Mouse (Mus musculus): ENCODE measurements around the gene Sec31a.
A peak's percentile ranks its signal among the peaks of the same experiment; 100 is the strongest.
"Not testable (repeated sequence)": the region's sequence is repeated elsewhere in the genome, so short reads cannot be mapped to it uniquely, and the experiment has no call there.

Gene Sec31a

DNA sequence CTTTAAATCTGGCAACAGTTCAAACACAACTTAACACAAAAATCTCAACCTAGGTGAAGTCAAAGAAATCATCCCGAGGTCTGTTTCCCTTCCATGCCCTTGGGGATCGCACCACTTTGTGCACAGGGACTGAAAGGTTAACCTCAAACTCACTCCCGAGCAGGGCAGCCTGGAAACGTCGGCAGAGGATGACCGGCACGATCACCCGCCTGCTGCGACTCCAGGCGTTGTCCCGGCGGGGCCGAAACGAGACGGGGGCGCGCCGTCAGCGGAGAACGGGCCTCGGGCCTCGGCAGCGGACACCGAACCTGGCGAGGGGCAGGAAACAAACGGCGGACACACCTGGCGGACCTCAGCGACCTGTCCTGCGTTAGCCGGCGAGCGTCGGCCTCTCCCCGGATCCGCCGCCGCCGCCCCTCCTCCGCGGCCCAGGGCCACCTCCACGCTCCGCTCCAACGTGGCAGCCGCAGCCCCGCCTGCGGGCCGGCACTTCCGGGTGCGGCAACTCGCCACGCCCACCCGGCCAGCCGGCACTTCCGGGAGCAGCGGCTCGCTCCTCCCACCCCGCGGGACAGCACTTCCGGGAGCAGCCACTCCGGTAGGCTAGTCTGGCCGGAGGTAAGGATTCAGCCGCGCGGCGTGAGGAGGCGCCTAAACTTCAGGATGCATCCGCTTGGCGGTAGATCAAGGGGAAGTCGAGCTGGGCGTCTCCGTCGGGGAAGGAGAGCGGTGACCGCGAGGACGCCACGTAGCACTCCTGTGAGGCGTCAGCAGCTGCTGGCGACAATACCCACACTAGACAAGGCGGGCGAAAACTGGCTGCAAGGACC lies at the start of gene Sec31a:
Gene Sec31a (minus strand): TSS at position 474 of the 830 bp plus-strand sequence.
- DNase-seq (ENCODE audit: low spot score in 2 of 2): peak; percentile 98

DNA sequence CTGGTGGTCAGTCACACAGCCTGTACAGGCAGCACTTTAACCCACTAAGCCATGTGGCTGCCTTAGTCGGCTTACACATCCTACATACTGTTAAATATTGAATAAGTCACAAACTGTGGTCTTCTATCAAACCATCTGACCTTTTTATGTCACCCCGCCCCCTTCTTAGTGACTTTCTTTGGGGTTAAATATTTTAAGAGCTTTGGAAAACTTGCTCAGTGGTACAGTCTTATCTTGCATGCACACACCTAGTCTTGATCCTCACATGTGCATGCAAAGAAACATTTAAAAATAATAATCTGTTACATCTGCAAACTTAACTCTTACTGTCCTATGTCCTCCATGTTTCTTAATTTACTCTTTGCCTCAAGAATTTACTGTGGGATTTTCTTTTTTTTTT lies 46.3 kb upstream of the Sec31a start:
- no peak for DNase-seq (ENCODE audit: low spot score in 2 of 2)

DNA sequence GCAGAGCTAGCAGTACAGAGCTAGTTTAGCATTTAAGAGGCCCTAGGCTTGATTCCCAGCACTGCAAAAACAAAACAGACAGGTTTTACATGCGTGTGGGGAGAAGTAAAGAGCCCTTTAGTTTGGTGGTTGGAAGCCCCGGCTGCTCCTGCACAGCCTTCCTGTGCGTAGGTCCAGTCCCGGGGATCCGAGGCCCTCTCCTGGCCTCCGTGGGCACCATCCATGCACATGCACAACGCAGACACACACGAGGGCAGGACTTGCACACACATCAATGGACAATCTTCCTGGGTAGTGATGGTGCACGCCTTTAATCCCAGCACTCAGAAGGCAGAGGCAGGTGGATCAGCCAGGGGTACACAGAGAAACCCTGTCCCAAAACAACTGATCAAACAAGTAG lies 45.5 kb upstream of the Sec31a start:
- DNase-seq (ENCODE audit: low spot score in 2 of 2): no peak

DNA sequence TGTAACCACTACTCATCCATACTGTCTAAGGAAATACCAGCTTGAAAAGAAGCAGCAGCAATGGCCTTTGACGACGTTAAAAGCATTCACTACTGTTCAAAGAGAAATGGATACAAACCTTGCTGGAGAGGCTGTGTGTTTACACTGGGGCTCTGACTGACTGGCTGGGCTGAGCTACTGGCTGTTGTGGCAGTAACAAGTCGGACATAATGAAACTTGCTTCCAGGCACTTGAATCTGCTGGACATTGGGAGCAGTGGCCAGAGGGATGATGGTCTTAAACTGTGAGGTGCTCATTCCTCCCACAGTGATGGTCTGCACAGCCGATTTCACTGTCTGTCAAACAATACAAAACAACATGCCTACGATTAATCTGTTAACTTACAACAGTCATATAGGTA lies 43.4 kb upstream of the Sec31a start:
- DNase-seq (ENCODE audit: low spot score in 2 of 2): no peak

DNA sequence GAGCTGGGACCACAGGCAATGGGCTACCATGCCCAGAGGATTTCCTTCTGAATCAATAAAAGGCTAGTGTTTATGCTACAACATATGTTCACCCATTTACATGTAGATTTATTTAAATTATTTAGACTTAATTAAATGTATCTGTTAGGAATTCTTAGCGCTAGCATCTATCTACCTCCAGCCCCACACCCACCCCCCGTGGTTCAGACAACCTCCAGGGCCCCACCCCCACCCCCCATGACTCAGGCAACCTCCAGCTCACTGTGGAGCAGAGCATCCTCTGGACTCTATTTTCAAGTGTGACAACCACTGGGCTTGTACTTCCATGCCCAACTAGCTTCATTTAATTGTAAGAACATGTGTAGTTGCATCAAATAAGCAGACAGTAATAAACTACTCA lies 35.8 kb upstream of the Sec31a start:
- no peak for DNase-seq (ENCODE audit: low spot score in 2 of 2)

DNA sequence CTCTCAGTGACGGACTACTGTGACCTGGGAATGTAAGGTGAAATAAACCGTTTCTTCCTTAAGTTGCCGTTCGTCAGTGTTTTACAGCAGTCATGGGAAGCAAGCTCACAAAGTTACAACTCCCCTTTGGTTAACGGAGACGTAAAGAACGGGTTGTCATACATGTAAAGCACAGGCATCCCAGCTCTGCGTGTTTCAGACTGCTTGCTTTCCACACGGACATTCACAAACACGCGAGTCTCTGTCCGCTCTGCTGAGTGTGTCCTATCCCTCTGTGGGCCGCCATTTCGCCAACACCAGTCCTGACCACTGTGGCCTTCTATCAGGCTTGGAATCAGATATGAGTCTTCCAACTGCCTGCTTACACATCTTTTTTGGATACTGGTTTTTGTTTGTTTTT lies 22.8 kb upstream of the Sec31a start:
- DNase-seq (ENCODE audit: low spot score in 2 of 2): no peak

DNA sequence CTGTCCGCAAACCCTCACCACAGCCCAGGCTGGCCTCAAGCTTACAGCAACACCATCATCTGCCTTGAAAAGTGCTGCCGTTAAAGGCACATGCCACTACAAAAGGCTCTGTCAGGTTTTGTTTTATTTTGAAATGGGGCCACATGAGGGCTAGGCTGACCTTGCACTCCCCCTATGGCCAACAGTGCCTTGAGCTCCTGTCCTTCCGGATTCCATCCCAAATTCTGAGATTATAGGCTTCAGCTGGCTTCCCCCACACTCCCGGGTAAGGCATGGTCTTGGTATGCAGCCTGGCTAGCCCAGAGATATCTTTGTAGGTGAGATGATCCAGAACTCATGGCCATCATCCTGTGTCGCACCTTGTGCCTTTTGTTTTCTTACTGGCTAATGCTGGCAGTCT lies 21.9 kb upstream of the Sec31a start:
- DNase-seq (ENCODE audit: low spot score in 2 of 2): no peak

DNA sequence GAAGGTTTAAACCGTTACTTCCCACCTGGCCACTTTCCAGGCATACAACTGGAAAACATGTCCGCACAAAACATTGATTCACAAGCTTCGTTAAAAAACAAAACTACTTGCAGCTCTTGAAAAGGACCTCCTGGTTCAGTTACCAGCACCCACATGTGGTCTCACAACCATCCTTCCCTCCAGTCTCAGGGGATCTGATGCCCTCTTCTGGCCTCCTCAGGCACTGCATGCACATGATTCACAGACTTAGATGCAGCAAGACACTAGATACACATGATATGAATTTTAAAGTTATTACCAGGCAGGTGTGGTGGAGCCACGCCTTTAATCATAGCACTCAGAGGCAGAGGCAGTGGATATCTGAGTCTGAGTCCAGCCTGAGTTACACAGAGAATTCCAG lies 21.1 kb upstream of the Sec31a start:
- DNase-seq (ENCODE audit: low spot score in 2 of 2): no peak

DNA sequence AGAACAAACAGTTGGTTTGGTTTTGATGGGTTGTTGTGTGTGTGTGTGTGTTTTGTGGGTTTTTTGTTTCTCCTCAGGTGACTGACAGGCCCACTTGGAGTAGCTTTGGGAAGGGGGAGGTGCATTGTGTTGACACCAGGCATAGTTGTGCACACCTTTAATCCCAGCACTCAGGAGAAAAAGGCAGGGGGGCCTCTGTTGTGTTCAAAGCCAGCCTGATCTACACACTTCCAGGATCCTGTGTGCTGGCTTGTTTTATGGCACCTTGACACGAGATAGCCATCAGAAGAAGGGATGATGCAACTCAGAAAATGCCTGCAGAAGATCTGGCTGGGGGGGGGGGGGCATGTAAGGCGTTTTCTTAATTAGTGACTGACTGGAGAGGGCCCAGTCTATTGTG lies 14.9 kb upstream of the Sec31a start:
- no peak for DNase-seq (ENCODE audit: low spot score in 2 of 2)

DNA sequence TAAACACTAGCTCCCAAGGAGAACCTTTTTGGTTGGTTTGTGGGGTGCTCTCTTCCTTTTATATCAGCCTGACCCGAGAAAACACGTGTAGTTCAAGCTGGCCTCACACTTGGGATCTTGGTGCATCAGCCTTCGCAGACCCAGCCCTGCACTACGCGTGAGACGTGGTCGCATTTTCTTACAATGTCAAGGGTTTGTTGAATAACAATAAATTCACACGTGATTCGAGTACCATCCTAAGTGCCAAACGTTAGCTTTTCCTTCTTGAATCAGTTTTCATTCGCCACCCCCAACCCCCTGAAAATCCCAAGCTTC lies 14.0 kb upstream of the Sec31a start:
- DNase-seq (ENCODE audit: low spot score in 2 of 2): no peak

DNA sequence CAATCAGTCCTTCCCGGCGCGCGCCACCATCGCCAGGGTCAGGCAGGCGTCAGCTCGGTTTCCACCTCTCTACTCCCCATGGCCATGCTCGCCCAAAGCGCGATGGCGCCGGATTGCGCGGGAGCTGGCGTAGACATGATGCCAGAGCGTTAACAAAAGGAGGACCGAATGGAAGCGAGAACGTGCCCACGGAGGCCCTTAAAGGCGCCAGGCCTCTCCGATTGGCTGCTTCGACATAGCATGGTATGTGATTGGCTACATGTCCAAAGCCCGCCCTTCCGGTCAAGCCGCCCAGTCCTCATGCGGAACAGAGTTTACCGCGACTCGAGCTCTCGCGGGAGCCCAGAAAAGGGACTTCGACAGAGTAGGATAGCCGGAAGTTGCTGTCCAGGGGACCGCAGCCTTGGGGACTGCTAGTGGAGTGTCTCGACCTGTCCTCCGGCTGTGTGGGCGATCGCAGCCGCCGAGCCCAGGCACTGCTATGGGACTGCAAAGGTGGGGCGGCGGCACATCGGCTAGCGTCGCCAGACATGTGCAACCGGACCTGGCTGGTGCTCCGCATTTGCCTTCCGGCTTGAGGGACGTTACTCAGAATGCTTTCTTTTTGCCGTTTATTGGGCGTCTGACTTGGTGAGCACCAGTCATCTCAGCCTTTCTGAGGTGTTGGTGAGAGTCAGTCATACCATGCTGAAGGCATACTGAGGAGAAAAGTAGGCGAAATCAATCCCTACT lies 13.5 kb upstream of the Sec31a start:
- peak; percentile 87 to 93 for DNase-seq (ENCODE audit: low spot score in 2 of 2)

DNA sequence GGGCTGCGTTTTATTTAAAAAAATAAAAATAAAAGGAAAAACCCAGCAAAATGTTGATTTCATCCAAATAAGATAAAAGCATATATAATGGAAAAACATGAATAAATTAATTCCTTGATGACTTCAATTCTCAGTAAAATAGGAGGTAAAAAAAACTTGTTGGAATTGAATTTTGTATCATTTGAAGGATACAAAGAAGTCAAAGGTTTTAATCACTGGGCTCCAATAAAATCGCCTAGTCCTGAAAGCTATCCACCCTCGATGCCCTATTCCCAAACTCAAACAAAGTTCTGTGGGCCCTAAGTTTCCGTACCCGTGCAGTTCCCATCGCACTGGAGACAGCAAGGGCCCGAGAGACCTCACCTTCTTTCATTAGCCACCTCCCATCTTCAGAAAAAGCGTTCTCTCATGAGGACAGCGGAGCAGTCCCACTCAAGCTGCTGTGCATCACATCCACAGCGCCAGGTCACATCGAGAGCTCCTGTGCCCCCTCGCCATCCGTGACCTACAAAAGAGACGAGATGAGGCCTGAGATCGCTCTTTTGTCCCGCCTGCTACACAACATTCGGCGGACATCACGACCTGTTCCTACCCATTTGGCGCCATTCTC lies 12.8 kb upstream of the Sec31a start:
- no peak for DNase-seq (ENCODE audit: low spot score in 2 of 2)

DNA sequence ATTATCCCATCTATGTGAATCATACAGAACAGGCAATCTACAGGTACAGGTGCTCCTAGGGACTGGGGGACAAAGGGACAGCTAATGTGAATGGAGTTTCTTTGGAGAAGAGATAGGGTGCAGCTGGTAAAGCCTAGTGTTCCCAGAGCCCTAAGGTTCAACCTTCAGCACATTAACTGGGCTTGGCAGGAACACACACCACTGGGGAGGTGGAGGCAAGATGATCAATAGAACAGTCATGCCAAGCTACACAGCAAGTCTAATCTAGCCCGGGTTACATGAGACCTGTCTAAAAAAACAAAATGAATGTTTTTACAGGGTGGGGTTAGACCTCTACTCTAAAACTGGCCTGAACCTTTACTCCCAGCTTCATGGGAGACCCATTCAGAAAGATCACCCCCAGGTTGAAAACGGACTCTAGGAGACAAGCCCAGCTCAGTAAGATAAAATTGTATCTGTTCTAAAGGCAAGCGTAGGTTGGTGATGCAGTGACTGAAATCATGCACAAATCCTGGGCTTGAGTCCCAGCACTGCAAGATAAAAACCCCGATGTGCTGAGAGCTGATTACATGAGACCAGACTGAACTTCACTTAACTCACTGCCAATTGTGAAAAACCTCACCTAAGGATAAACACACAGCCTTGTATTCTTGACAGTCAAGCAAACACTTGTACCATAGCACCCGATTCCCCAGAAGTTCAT lies 12.1 kb upstream of the Sec31a start:
- DNase-seq (ENCODE audit: low spot score in 2 of 2): no peak

DNA sequence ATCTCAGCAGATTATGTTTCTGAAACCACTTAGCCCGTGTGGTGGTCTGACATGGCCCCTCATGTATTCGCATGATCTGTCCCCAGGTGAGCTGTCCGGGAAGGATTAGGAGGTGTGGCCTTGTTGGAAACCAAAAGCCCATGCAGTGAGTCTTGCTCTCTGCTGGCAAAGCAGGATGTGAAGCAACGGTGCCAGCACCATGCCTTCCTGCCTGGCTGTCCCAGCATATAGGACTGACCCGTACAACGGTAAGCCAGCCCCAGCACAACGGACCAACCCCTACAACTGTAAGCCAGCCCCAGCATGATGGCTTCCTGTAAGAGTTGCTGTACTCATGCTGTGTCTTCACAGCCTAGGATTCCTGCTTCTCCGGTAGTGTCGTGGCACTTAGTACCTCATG lies 11.2 kb upstream of the Sec31a start:
- no peak for DNase-seq (ENCODE audit: low spot score in 2 of 2)

DNA sequence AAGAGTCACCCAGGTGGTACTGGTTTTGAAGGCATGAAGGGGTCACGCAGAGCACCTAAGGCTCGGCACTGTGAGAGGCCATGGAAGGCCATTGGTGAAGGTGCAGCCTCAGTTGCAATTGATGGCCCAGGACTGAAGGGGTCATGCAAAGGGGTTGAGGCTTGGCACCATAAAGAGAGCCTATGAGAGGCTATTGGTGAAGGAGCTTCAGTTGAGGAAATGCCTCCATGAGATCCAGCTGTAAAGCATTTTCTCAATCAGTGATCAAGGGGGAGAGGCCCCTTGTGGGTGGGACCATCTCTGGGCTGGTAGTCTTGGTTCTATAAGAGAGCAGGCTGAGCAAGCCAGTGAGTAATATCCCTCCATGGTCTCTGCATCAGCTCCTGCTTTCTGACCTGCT lies 9.8 kb upstream of the Sec31a start:
- not testable (repeated sequence) for DNase-seq (ENCODE audit: low spot score in 2 of 2)

DNA sequence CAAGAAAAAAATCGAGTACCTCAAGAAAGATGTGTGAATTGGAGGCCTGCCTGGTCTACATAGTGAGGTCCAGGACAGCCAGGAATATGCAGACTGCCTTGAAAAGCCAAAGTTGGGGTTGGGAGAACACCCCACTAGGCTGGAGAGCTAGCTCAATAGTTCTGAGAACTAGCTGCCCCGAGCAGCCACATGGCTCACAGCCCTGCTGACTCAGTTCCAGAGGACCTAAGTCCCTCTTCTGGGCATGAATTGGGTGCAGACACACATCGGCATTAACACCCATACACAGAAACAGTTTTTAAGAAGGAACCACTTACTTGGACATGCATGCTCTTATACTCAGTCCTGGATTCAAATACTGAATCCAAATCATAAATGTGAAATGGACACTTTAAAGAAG lies 8.2 kb upstream of the Sec31a start:
- DNase-seq (ENCODE audit: low spot score in 2 of 2): no peak

DNA sequence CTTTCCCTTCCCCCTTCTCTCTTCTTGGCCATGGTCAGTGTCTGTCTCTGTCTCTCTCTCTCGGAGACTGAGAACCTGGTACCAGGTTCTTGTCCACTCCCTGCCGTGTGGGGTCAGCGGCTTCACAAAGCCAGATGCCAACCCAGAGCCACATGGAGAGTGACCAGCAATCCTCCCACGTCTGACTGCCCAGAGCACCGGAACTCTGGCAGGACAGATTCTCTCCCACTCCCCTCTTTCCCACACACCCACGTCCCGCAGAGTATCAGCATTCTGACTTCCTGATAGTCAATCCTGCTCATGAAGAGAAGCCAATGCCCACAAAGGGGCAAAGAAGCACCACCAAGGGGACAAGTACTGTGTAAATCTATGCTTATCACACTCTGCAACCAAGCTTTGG lies 7.6 kb upstream of the Sec31a start:
- no peak for DNase-seq (ENCODE audit: low spot score in 2 of 2)

DNA sequence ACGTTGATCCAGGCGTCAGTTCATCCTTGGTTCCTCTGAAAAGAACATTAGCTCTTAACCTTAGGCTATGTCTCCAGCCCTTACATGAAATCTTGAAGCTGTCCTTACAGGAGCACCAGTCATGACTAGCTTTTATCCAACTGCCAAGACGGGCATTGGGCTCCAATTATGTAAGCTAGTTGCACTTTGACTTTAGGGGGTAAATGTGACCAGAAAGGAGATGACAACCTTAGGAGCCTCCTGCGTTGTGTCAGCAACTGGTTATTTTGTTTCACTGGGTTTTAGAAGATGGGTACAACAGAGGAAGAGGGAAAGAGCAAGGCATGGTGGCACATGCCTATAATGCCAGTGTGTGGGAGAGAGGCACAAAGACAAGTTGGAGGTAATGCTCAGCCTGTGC lies 2.8 kb upstream of the Sec31a start:
- DNase-seq (ENCODE audit: low spot score in 2 of 2): no peak

DNA sequence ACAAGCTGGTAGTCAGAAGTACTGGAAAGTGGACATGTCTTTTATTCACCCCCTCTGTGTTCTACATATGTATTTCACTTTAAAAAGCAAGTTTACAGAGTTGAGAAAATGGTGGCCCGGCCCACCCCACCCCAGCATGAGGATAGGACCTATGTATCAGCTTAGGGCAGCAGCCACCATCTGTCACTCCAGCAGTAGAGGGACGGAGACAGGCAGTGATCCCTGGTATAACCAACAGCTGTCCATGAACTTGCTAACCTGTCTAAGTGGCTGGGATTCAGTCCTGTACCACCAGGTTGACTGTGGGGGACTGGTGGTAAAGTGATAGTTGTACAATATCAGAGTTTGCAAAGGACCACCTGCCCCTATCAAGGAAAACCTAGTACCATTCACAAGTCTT lies 2.0 kb upstream of the Sec31a start:
- DNase-seq (ENCODE audit: low spot score in 2 of 2): no peak

DNA sequence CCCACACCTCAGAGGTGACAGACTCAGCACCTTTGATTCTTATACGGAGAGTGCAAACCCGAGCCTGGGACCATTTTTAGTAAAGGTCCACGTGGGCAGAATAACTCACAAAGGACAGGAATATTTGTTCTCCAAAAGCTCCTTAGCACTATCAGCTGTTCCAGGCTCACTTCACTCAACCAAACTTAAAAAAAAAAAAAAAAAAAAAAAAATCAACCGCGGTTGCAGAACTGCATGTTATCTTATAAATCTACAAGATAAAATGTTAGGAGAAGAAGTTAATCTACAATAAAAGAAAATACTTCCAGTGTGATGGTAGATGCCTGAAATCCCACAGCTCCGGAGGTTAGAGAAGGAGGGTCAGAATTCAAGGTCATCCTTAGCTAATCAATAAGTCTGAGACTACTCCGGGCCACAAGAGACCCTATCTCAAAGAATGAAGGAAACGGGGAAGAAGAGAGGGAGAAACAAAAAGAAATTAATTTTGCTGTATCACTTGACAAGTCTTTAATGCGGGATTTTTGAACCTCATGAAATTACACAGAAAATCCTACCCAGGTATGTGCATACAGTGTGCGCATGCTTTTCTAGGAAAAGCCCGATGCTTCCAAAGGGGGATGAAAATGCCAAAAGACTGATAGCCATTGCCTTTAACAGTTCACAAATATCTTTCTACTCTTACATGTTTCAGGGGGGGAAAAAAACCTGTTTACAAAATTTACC lies 1.4 kb downstream of the Sec31a start:
- no peak for DNase-seq (ENCODE audit: low spot score in 2 of 2)

DNA sequence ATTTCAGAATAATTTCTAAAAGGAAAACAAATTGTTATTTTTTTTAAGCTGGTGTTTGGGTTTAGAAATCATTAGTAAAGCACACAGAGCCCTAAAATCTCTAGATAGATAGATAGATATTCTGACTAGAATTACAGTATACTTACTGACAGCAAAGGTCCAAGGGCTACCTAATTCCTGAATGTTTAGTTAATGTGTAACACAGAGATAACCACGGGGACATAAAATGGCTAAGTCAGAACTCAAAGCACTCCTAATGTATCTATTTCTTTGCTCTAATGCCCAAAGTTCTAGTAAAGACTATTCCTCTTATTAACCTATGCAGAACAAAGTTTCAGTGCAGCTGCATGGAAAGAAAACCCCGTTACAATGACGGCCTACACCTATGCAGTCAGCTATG lies 3.1 kb downstream of the Sec31a start:
- DNase-seq (ENCODE audit: low spot score in 2 of 2): no peak

DNA sequence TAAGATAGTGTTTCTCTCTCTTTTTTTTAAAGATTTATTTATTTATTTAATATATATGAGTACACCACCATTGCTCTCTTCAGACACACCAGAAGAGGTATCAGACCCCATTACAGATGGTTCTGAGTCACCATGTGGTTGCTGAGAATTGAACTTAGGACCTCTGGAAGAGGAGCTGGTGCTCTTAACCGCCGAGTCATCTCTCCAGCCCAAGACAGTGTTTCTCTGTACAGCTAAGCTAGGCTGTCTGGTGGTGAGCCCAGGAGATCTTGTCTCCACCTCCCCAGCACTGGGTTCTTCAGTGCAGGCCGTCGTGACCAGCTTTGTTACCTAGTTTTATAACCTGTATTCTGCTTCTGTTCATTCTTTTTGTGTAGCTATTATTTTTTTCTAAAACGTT lies 5.8 kb downstream of the Sec31a start:
- no peak for DNase-seq (ENCODE audit: low spot score in 2 of 2)

Data from urinary bladder, postnatal 36 days (tissue).